Mouse (Mus musculus) midbrain, embryonic 14.5 days (tissue): ENCODE measurements around the gene Rffl. TPM values are rescaled to one million over a fixed set of nuclear protein-coding genes. Genes with fewer than 3 reads are reported as not detected.

Experiments
- ATAC-seq: fragments of 200-750 bp; cut with Nextera tagmentation; 2 replicates; pipeline ENCODE4 v1.8.0; 2017; ENCODE audit warnings: moderate number of reproducible peaks, moderate library complexity; ENCODE audit not compliant: low FRiP score, low TSS enrichment
- DNase-seq: peaks from one replicate; pipeline ENCODE4 v3.0.0-alpha.2; 2015
- H3K27ac ChIP-seq: fragments of 300-500 bp; sonication (generic); replicated peaks from 2 replicates; pipeline ENCODE4 v1.5.1; 2014; ENCODE audit warnings: mild to moderate bottlenecking, low read depth, low read length, moderate library complexity
- H3K27me3 ChIP-seq: fragments of 300-500 bp; sonication (generic); 2 replicates; pipeline ENCODE4 v1.6.1; 2014; ENCODE audit warnings: low read length, control low read depth, mixed read lengths; ENCODE audit not compliant: control insufficient read depth, insufficient read depth
- H3K36me3 ChIP-seq: fragments of 300-500 bp; sonication (generic); 2 replicates; pipeline ENCODE4 v1.6.1; 2014; ENCODE audit warnings: low read length, control low read depth; ENCODE audit not compliant: control insufficient read depth, insufficient read depth
- H3K4me1 ChIP-seq: fragments of 300-500 bp; sonication (generic); 2 replicates; pipeline ENCODE4 v1.6.1; 2014; ENCODE audit warnings: mild to moderate bottlenecking, antibody characterized with exemption, low read length, control low read depth; ENCODE audit not compliant: control insufficient read depth, insufficient read depth
- H3K4me2 ChIP-seq: fragments of 300-500 bp; sonication (generic); 2 replicates; pipeline ENCODE4 v1.6.1; 2014; ENCODE audit warnings: mild to moderate bottlenecking, low read length, moderate library complexity
- H3K4me3 ChIP-seq: fragments of 300-500 bp; sonication (generic); replicated peaks from 2 replicates; pipeline ENCODE4 v1.5.1; 2014; ENCODE audit warnings: low read depth, low read length
- H3K9ac ChIP-seq: fragments of 300-500 bp; sonication (generic); replicated peaks from 2 replicates; pipeline ENCODE4 v1.6.1; 2014; ENCODE audit warnings: mild to moderate bottlenecking, low read length, moderate library complexity
- H3K9me3 ChIP-seq: fragments of 300-500 bp; sonication (generic); 2 replicates; pipeline ENCODE4 v1.6.1; 2016; ENCODE audit warnings: low read length, control low read depth, mixed read lengths; ENCODE audit not compliant: control insufficient read depth
- WGBS: fragments of 180-500 bp; shearing (Covaris S2); extraction: QIAGEN DNeasy Blood & Tissue Kit; methylation state at CpG from one replicate; pipeline ENCODE4 v1.1.7; 2014; 5-methylcytosine and 5-hydroxymethylcytosine counted together
- polyA plus RNA-seq: library from polyadenylated mRNA; unstranded; fragments of >200 nt; fragmentation: Nextera tagmentation; extraction: Ambion mirVana; gene quantifications from 2 replicates; pipeline ENCODE4 v1.2.1, GENCODE M21; 2014

Gene Rffl
- polyA plus RNA-seq, 1 experiment from 2014 or later = 4.2 TPM

- no peaks in the 10 kb centered on the region for H3K27me3 ChIP-seq
- WGBS = 95% methylated on average over 11 of the region's 11 CpGs
- H3K36me3 ChIP-seq = peaks cover 51% of the 10 kb centered on the region
- DNase-seq (no peak), ATAC-seq (no peak)
- H3K4me2 ChIP-seq = no peak overlapping the region
- H3K27ac ChIP-seq = no peak overlapping the region
- H3K4me1 ChIP-seq = peaks cover 16% of the 10 kb centered on the region
- no peak overlapping the region for H3K9ac ChIP-seq
- no peaks in the 10 kb centered on the region for H3K9me3 ChIP-seq
- no peak overlapping the region for H3K4me3 ChIP-seq
Observed at GRCm38 (mm10) chr11:82783453-82783852, 87.6 kb downstream of the Rffl start.

DNA sequence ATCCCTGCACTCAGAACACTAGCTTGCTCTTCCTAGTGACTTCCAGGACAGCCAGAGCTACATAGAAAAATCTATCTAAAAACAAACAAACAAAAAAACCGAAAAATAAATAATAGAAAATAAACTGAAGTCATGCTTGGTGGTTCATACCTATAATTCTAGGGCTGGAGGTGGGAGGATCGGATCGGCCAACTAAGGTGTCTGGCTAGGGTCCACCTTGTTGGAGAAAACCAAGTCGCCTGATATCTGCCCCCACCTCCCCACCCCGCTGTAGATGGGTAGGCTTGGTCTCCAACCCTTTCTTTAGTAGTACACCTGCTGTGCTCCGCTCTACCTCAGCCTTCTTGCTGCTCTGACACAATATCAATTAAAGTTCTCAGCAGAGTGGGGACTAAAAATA, 88.8 kb downstream of the Rffl start:
- Histone ChIP-seq H3K27ac (no peak overlapping the region), H3K9me3 (no peaks in the 10 kb centered on the region), H3K9ac (peak overlapping the region; percentile 96), H3K27me3 (no peaks in the 10 kb centered on the region), H3K4me1 (peaks cover 16% of the 10 kb centered on the region), H3K4me3 (peak overlapping the region; percentile 84), H3K4me2 (peak overlapping the region; percentile 73), H3K36me3 (peaks cover 39% of the 10 kb centered on the region)
- ATAC-seq (no peak), DNase-seq (no peak)
- WGBS = 45% methylated on average over 6 of the region's 6 CpGs

DNA sequence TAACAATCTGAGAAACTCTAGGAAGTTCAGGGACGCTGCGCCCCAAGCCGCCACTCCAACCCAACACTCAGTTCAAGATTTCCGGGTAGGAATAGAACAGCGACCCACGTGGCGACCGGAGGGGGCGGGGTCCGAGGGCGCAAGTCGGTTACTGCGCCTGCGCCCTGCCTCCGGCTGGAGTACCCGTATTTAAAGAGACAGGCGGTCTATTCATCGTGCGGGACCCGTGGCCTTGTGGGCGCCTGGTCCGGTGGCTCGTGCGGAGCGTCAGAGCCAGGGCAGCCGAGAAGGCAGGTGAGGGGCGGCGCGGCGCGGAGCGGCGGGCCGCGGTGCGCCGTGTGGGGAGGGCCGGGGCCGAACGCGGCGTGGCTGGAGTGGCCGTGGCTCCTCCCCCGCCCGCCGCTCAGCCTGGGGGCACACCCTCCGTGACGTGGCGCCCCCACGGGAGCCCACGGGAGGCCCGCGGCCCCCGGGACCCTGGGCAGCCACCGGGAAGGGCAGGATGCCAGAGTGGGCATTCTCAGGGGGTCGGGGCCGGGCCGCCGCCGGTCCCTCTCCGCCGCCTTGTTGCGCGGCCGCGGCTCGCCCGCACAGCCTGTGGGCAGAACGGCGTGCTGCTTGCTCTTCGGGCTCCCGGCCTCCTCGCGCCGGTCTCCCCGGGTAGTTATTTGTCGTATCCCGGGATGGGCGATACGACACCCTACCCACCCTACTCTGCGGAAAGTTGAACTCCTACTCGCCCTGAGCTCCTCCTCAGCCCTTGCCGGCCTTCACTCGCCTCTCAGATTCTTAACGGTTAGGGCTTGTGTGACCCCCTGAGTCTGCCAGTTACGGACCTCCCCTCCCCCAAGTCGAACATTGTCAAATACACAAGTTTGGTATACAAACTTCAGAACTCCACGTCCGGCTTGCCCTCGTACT, 89.8 kb downstream of the Rffl start, which contains the start of gene Lig3:
Gene Lig3, plus strand, starts transcription at position 126 of the 921 bp plus-strand sequence.
- peaks cover 29% of the 10 kb centered on the region for H3K36me3 ChIP-seq
- peak; percentile 99 for DNase-seq
- peak within 1 kb of the TSS; percentile 96 for H3K9ac ChIP-seq
- H3K27me3 ChIP-seq = no peaks in the 10 kb centered on the region
- peak within 1 kb of the TSS; percentile 84 for H3K4me3 ChIP-seq
- peak within 1 kb of the TSS; percentile 98 for H3K27ac ChIP-seq
- H3K9me3 ChIP-seq = no peaks in the 10 kb centered on the region
- peak within 1 kb of the TSS; percentile 73 for H3K4me2 ChIP-seq
- 1% methylated on average over 83 of the region's 90 CpGs for WGBS
- ATAC-seq = peak; percentile 96
- H3K4me1 ChIP-seq = peaks cover 16% of the 10 kb centered on the region

- H3K27me3 ChIP-seq = no peaks in the 10 kb centered on the region
- no peak for DNase-seq
- 62% methylated on average over 5 of the region's 5 CpGs for WGBS
- no peaks in the 10 kb centered on the region for H3K9me3 ChIP-seq
- no peak for ATAC-seq
- H3K9ac ChIP-seq = peak overlapping the region; percentile 96
- H3K36me3 ChIP-seq = peaks cover 18% of the 10 kb centered on the region
- peaks cover 16% of the 10 kb centered on the region for H3K4me1 ChIP-seq
- H3K4me2 ChIP-seq = peak overlapping the region; percentile 73
- H3K27ac ChIP-seq = no peak overlapping the region
- H3K4me3 ChIP-seq = peak overlapping the region; percentile 84
Observed at GRCm38 (mm10) chr11:82780134-82780533, 90.9 kb downstream of the Rffl start.

GRCm38 (mm10) chr11:82764438-82764924, 106.5 kb downstream of the Rffl start:
- H3K27ac ChIP-seq = peak overlapping the region; percentile 85
- peak; percentile 63; the same call in 1 of the 2 replicates for ATAC-seq
- no peaks in the 10 kb centered on the region for H3K27me3 ChIP-seq
- under 1% methylated on average over 28 of the region's 28 CpGs for WGBS
- peaks cover 9% of the 10 kb centered on the region; the same call in 1 of the 2 replicates for H3K36me3 ChIP-seq
- no peak for DNase-seq
- peak overlapping the region; percentile 83 for H3K9ac ChIP-seq
- no peaks in the 10 kb centered on the region for H3K9me3 ChIP-seq
- peak overlapping the region; percentile 92 for H3K4me3 ChIP-seq
- peak overlapping the region; percentile 76 for H3K4me2 ChIP-seq
- H3K4me1 ChIP-seq = peaks cover 20% of the 10 kb centered on the region

DNA sequence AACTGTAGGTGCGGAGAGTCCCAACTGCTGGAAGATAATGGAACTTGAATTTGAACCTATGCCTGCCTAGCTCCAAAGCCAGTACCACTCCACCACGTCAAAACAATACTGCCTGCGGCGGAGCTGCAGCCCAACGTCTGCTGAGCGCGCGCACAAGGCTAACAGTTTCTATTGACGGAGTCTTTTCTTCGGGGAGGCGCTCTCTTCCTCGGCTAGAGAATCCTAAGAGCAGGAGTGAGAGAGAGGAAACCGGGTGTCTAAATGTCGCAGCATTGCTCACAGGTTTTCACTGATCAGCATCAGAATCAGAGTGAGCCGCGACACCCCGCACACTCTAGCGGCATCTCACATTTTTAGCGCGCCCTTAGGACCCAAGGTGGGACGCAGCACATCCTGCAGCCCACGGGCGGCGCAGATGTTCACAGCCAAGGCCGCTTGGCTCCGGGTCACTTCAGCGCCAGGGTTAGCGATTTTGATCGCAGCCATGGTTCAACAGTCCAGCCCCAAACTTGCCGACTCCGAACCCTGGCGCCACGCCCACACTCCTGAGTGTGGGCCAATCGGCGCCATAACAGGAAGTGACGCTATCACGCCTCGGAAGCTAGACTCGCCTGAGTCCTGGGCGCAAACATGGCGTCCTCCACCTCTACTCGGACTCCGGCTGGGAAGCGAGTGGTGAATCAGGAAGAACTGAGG, 107.1 kb downstream of the Rffl start, which contains the start of the genes Cct6b and Zfp830:
Gene Cct6b, minus strand, starts transcription at position 580 of the 696 bp plus-strand sequence.
Gene Zfp830, plus strand, starts transcription at position 604 of the 696 bp plus-strand sequence.
- Histone ChIP-seq H3K9me3 (no peaks in the 10 kb centered on the region), H3K4me2 (peak within 1 kb of the TSS; percentile 76), H3K36me3 (peaks cover 6% of the 10 kb centered on the region; the same call in 1 of the 2 replicates), H3K9ac (peak within 1 kb of the TSS; percentile 83), H3K27ac (peak within 1 kb of the TSS; percentile 85), H3K4me3 (peak within 1 kb of the TSS; percentile 92), H3K27me3 (no peaks in the 10 kb centered on the region), H3K4me1 (peaks cover 20% of the 10 kb centered on the region)
- peak; percentile 98 for DNase-seq
- under 1% methylated on average over 44 of the region's 44 CpGs for WGBS
- ATAC-seq = peak; percentile 99

- WGBS = 12% methylated on average over 4 of the region's 4 CpGs
- H3K27ac ChIP-seq = peak overlapping the region; percentile 85
- ATAC-seq = no peak
- H3K4me1 ChIP-seq = peaks cover 20% of the 10 kb centered on the region
- peak overlapping the region; percentile 92 for H3K4me3 ChIP-seq
- peaks cover under 1% of the 10 kb centered on the region; the same call in 1 of the 2 replicates for H3K36me3 ChIP-seq
- peak overlapping the region; percentile 83; the same call in 1 of the 2 replicates for H3K9ac ChIP-seq
- peak overlapping the region; percentile 76 for H3K4me2 ChIP-seq
- no peaks in the 10 kb centered on the region for H3K9me3 ChIP-seq
- no peak for DNase-seq
- H3K27me3 ChIP-seq = no peaks in the 10 kb centered on the region
Observed at GRCm38 (mm10) chr11:82763261-82763660, 107.7 kb downstream of the Rffl start.

- Histone ChIP-seq H3K9me3 (no peaks in the 10 kb centered on the region), H3K36me3 (no peaks in the 10 kb centered on the region), H3K9ac (no peak overlapping the region), H3K4me1 (peaks cover 20% of the 10 kb centered on the region), H3K4me3 (no peak overlapping the region), H3K4me2 (no peak overlapping the region), H3K27me3 (no peaks in the 10 kb centered on the region), H3K27ac (no peak overlapping the region)
- DNase-seq (no peak), ATAC-seq (no peak)
- 86% methylated on average over 6 of the region's 6 CpGs for WGBS
Observed at GRCm38 (mm10) chr11:82762286-82762829, 108.7 kb downstream of the Rffl start.
